Mouse (Mus musculus) testis, adult 2 months (tissue): ENCODE data around the gene Mgea5. TPM values are rescaled to one million over a fixed set of nuclear protein-coding genes. Genes with fewer than 3 reads are reported as not detected.
A peak's percentile ranks its signal among the peaks of the same experiment; 100 is the strongest.

Experiments used
- H3K27ac ChIP-seq: fragments of 200-500 bp; 2 replicates; pipeline ENCODE4 v1.5.1; 2012; ENCODE audit warnings: low read depth, low read length; ENCODE audit not compliant: control insufficient read depth, insufficient read depth
- H3K27me3 ChIP-seq: fragments of 200-500 bp; 2 replicates; pipeline ENCODE4 v1.6.1; 2012; ENCODE audit warnings: mild to moderate bottlenecking, low read length, moderate library complexity; ENCODE audit not compliant: control insufficient read depth, insufficient read depth
- H3K36me3 ChIP-seq: fragments of 200-500 bp; 2 replicates; pipeline ENCODE4 v1.6.1; 2012; ENCODE audit warnings: mild to moderate bottlenecking, low read length; ENCODE audit not compliant: control insufficient read depth, insufficient read depth
- H3K4me1 ChIP-seq: fragments of 200-500 bp; 2 replicates; pipeline ENCODE4 v1.6.1; 2012; ENCODE audit warnings: low read length; ENCODE audit not compliant: control insufficient read depth, insufficient read depth
- H3K4me3 ChIP-seq: fragments of 200-500 bp; 2 replicates; pipeline ENCODE4 v1.5.1; 2012; ENCODE audit warnings: low read depth, mild to moderate bottlenecking, low read length, moderate library complexity, mixed read lengths; ENCODE audit not compliant: control insufficient read depth
- CTCF ChIP-seq: fragments of 200-500 bp; IDR thresholded peaks from 2 replicates; pipeline ENCODE4 v1.5.1; 2012; ENCODE audit warnings: low read depth, mild to moderate bottlenecking, inconsistent platforms, low read length, moderate library complexity; ENCODE audit not compliant: control insufficient read depth, insufficient read depth, insufficient replicate concordance
- POLR2A ChIP-seq: fragments of 200-500 bp; IDR thresholded peaks from 2 replicates; pipeline ENCODE4 v1.6.1; 2012; ENCODE audit warnings: low read depth, mild to moderate bottlenecking, inconsistent platforms, low read length, moderate library complexity; ENCODE audit not compliant: control insufficient read depth
- polyA plus RNA-seq: library from polyadenylated mRNA; depleted of rRNA; stranded (reverse); fragments of >200 nt; gene quantifications from 2 replicates; pipeline ENCODE4 v1.2.3, GENCODE M21; 2012; rRNA removed

Mgea5 gene
- polyA plus RNA-seq: 52.2 and 56.7 TPM in 2 replicates

GRCm38 (mm10) chr19:45783181-45783932, at the start of gene Mgea5:
Gene Mgea5 (minus strand): TSS chr19:45783837.
- peak within 1 kb of the TSS; percentile 97 for H3K27ac ChIP-seq
- no peak for TF ChIP-seq CTCF
- TF ChIP-seq POLR2A: peak; percentile 90
- peaks cover 5% of the 10 kb centered on the region for H3K4me1 ChIP-seq
- H3K4me3 ChIP-seq: peak within 1 kb of the TSS; percentile 82
- no peaks in the 10 kb centered on the region for H3K27me3 ChIP-seq
- H3K36me3 ChIP-seq: peaks cover 2% of the 10 kb centered on the region; the same call in 1 of the 2 replicates

DNA sequence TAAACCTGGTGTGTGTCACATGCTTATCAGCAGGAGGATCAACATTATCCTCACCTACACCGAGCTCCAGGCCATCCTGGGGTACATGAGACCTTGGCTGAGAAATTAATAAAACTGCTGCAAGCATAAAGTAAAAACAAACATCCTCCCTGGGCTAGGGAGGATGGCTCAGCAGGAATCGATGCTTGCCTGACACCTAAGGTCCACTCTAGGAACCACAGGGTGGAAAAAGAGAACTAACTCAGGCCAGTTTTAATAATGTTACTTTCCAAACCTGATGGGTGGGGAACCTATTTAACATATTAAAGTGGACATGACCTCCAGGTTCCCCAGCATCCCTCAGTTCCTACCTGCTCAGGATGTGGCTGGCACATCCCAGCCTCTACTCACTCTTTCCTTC, 47.0 kb upstream of the Mgea5 start:
- H3K4me3 ChIP-seq: no peak overlapping the region
- no peak overlapping the region for H3K27ac ChIP-seq
- H3K36me3 ChIP-seq: no peaks in the 10 kb centered on the region
- TF ChIP-seq CTCF (no peak; the same call in 1 of the 2 replicates), POLR2A (no peak)
- no peaks in the 10 kb centered on the region; the same call in 1 of the 2 replicates for H3K4me1 ChIP-seq
- H3K27me3 ChIP-seq: no peaks in the 10 kb centered on the region

DNA sequence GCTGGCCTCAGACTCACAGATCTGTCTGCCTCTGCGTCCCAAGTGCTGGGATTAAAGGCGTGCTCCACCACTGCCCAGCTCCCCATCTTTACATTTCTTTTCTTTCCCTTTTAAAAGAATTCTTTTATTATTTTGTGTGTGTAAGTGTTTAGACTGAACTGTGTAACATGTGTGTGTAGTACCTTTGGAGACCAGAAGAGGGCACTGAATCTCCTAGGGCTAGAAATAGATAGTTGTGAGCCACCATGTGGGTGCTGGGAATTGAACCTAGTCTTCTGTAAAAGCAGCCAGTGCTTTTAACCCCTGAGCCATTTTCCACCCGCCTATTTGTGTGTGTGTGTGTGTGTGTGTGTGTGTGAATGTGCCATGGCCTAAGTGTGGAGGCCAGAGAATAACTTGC, 44.1 kb upstream of the Mgea5 start:
- no peaks in the 10 kb centered on the region for H3K36me3 ChIP-seq
- no peak overlapping the region for H3K27ac ChIP-seq
- no peak overlapping the region for H3K4me3 ChIP-seq
- H3K27me3 ChIP-seq: no peaks in the 10 kb centered on the region
- TF ChIP-seq POLR2A (no peak), CTCF (no peak)
- no peaks in the 10 kb centered on the region for H3K4me1 ChIP-seq

GRCm38 (mm10) chr19:45827125-45827524, 43.5 kb upstream of the Mgea5 start:
- Histone ChIP-seq H3K36me3 (no peaks in the 10 kb centered on the region), H3K4me1 (no peaks in the 10 kb centered on the region), H3K27me3 (no peaks in the 10 kb centered on the region), H3K27ac (no peak overlapping the region), H3K4me3 (no peak overlapping the region)
- no peak for TF ChIP-seq CTCF
- TF ChIP-seq POLR2A: no peak

GRCm38 (mm10) chr19:45826146-45826545, 42.5 kb upstream of the Mgea5 start:
- no peak overlapping the region for H3K27ac ChIP-seq
- no peak overlapping the region for H3K4me3 ChIP-seq
- H3K36me3 ChIP-seq: no peaks in the 10 kb centered on the region
- TF ChIP-seq POLR2A (no peak), CTCF (no peak)
- H3K4me1 ChIP-seq: no peaks in the 10 kb centered on the region
- no peaks in the 10 kb centered on the region for H3K27me3 ChIP-seq

DNA sequence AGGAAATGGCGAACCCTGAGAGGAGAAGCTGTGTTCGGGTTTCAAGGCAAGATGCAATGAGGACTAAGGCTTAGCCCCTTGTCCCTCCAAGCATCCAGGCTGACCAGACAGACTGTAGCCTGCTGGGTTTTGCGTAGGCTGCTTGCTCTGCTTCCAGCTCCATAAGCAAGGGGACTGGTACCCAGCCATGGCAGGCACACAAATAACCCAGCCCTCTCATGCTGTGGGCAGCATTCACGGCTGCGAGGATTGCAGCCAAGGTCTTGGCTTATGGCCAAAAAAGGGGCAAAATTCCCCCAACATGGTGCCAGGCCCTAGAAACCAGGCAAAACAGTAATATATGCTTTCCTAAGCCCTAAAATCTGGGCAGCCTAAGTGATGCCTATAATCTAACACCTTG, 38.2 kb upstream of the Mgea5 start:
- TF ChIP-seq POLR2A (no peak), CTCF (no peak)
- Histone ChIP-seq H3K27ac (no peak overlapping the region), H3K4me1 (no peaks in the 10 kb centered on the region)

DNA sequence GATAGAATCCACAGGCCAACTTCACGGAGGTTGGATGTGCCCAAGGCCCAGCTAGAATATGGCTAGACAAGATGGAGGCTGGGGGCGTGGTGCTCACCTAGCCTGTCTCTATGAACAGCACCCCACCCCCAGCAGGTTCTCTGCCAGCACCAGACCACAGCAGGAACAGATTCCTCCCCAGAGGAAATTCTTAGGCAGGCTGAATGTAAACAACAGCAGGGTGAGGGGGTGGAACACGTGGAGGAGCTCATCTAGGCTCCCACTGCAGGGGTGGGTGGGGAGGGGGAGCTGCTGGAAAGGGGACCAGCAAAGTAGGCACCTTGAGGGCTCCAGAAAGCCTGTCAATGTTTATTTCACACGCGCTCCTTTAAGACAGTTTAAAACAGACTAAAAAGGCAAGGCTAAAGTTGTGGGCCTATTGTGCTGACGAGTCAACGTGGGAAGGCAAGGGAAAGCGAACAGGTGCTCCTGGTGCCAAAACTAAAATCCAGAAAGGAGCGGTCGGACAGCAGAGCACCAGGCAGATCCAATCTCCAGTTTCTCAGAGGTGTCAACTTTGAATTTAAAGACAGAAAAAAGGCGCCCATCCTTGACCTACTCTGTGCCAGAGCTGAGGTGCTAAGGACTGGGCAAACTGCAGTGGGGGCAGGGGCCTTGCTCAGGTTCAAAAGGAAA, 34.3 kb upstream of the Mgea5 start:
- no peaks in the 10 kb centered on the region; the same call in 1 of the 2 replicates for H3K4me1 ChIP-seq
- TF ChIP-seq POLR2A (no peak), CTCF (no peak)
- no peak overlapping the region for H3K4me3 ChIP-seq
- no peaks in the 10 kb centered on the region for H3K27me3 ChIP-seq
- no peaks in the 10 kb centered on the region for H3K36me3 ChIP-seq
- no peak overlapping the region for H3K27ac ChIP-seq

More for the DNA sequence above, 38.2 kb upstream of the Mgea5 start:
- no peak overlapping the region for H3K4me3 ChIP-seq
- no peaks in the 10 kb centered on the region for H3K36me3 ChIP-seq
- H3K27me3 ChIP-seq: no peaks in the 10 kb centered on the region

DNA sequence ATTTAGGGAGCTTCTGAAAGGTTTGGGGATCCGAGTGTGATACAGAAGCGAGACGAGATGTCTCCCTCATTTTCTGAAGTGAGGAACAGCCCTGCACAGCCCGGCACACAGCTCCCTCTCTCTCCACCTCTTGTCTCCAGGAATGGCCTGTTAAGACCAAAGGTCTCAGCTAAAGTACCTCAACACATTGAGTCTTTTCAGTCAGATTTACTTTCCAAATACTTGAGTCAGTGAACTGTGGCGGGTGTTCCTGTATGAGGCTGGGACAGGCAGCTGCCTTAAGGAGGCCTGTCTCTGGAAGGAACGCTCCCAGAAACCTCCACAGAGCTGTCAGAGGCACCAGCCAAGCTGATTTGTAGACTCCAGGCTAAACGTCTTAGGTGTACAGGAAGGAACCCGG, 33.1 kb upstream of the Mgea5 start:
- no peaks in the 10 kb centered on the region for H3K27me3 ChIP-seq
- H3K4me1 ChIP-seq: peaks cover 2% of the 10 kb centered on the region
- TF ChIP-seq POLR2A (no peak), CTCF (no peak)
- H3K4me3 ChIP-seq: no peak overlapping the region
- H3K36me3 ChIP-seq: no peaks in the 10 kb centered on the region
- no peak overlapping the region for H3K27ac ChIP-seq
